ENCODE assay signal across 18 mouse cellular contexts in genomic region chr10:96924266-96924672, GRCm38 (mm10).
A peak's percentile ranks its signal among the peaks of the same experiment; 100 is the strongest.
DNase-seq lines count a peak whose midpoint lies in the region; ATAC-seq lines count a peak whose summit lies in the region.
"Had no signal": no experiment of that assay in that cellular context is flagged by ENCODE, and none has a peak within 500 bp of the region (broad histone marks: within the 10 kb centered on the region; RNA-seq: fewer than 3 reads in every experiment).

No protein-coding gene starts in this region.

- no peak for DNase-seq in limb, embryonic 11.5 days (ENCODE audit: low spot score)
- no peak for DNase-seq in limb, embryonic 10.5 days (ENCODE audit: low spot score)
- peak; percentile 2 for DNase-seq in midbrain, embryonic 11.5 days (ENCODE audit: low spot score, missing footprints)
- DNase-seq in neural tube, embryonic 10.5 days (ENCODE audit: extremely low spot score, low spot score) = no peak
- DNase-seq in MN1 (ENCODE audit: low spot score) = no peak
- DNase-seq: adrenal gland, postnatal 25 days; cerebellum, adult 2 months; gastrocnemius, postnatal 25 days; kidney, adult 18-20 months; right cerebral cortex, postnatal 14 days had no signal

- H3K9ac ChIP-seq in limb, embryonic 11.5 days (ENCODE audit: low read length) = no peak overlapping the region
- no peak overlapping the region for H3K9ac ChIP-seq in midbrain, embryonic 11.5 days (ENCODE audit: low read length)
- H3K9ac ChIP-seq in midbrain, embryonic 13.5 days (replicated peaks) = no peak overlapping the region
- no peak overlapping the region for H3K9ac ChIP-seq in intestine, embryonic 15.5 days
- H3K9ac ChIP-seq in stomach, embryonic 15.5 days = no peak overlapping the region
- H3K9ac ChIP-seq: forebrain, embryonic 12.5 days; hindbrain, embryonic 13.5 days; lung, embryonic 15.5 days had no signal

- 52% methylated on average over 2 of the region's 2 CpGs for WGBS in limb, embryonic 11.5 days
- WGBS in limb, embryonic 10.5 days = 71% methylated on average over 2 of the region's 2 CpGs
- 68% methylated on average over 2 of the region's 2 CpGs for WGBS in midbrain, embryonic 11.5 days
- WGBS in midbrain, embryonic 13.5 days = 80% methylated on average over 2 of the region's 2 CpGs
- WGBS in intestine, embryonic 15.5 days = 45% methylated on average over 2 of the region's 2 CpGs
- WGBS in stomach, embryonic 15.5 days = 51% methylated on average over 2 of the region's 2 CpGs

- no peak overlapping the region for H3K27ac ChIP-seq in limb, embryonic 11.5 days (replicated peaks; ENCODE audit: low read depth, low read length)
- H3K27ac ChIP-seq in limb, embryonic 10.5 days = no peak overlapping the region
- H3K27ac ChIP-seq in midbrain, embryonic 11.5 days (ENCODE audit: low read depth, low read length) = no peak overlapping the region
- no peak overlapping the region for H3K27ac ChIP-seq in midbrain, embryonic 13.5 days
- H3K27ac ChIP-seq in intestine, embryonic 15.5 days = 0 out of 2 replicates have a peak overlapping the region, but pooled peaks have one; percentile 52
- peak overlapping the region; percentile 61 for H3K27ac ChIP-seq in stomach, embryonic 15.5 days
- H3K27ac ChIP-seq: forebrain, embryonic 12.5 days; hindbrain, embryonic 13.5 days; lung, embryonic 15.5 days; midbrain, embryonic 10.5 days had no signal

- H3K4me3 ChIP-seq in limb, embryonic 11.5 days (ENCODE audit: low read depth, low read length) = no peak overlapping the region
- H3K4me3 ChIP-seq in limb, embryonic 10.5 days = no peak overlapping the region
- H3K4me3 ChIP-seq in midbrain, embryonic 11.5 days (ENCODE audit: low read depth, low read length) = no peak overlapping the region
- no peak overlapping the region for H3K4me3 ChIP-seq in midbrain, embryonic 13.5 days (replicated peaks)
- H3K4me3 ChIP-seq in intestine, embryonic 15.5 days (replicated peaks) = no peak overlapping the region
- H3K4me3 ChIP-seq in stomach, embryonic 15.5 days (replicated peaks) = no peak overlapping the region
- H3K4me3 ChIP-seq: forebrain, embryonic 12.5 days; hindbrain, embryonic 13.5 days; lung, embryonic 15.5 days; midbrain, embryonic 10.5 days had no signal

- no peaks in the 10 kb centered on the region for H3K27me3 ChIP-seq in limb, embryonic 11.5 days (ENCODE audit: control insufficient read depth, insufficient read depth, low read length)
- H3K27me3 ChIP-seq in limb, embryonic 10.5 days (ENCODE audit: low read depth, poor library complexity, severe bottlenecking) = no peaks in the 10 kb centered on the region
- H3K27me3 ChIP-seq in midbrain, embryonic 11.5 days (ENCODE audit: control insufficient read depth, insufficient read depth, low read length) = no peaks in the 10 kb centered on the region
- no peaks in the 10 kb centered on the region for H3K27me3 ChIP-seq in midbrain, embryonic 13.5 days
- H3K27me3 ChIP-seq in intestine, embryonic 15.5 days (replicated peaks) = no peaks in the 10 kb centered on the region
- no peaks in the 10 kb centered on the region for H3K27me3 ChIP-seq in stomach, embryonic 15.5 days (replicated peaks)
- H3K27me3 ChIP-seq: forebrain, embryonic 12.5 days; hindbrain, embryonic 13.5 days; lung, embryonic 15.5 days had no signal

- H3K4me1 ChIP-seq in limb, embryonic 11.5 days (ENCODE audit: control insufficient read depth, insufficient read depth, low read length) = no peaks in the 10 kb centered on the region
- H3K4me1 ChIP-seq in limb, embryonic 10.5 days = peaks cover 6% of the 10 kb centered on the region; the same call in 1 of the 2 replicates
- no peaks in the 10 kb centered on the region for H3K4me1 ChIP-seq in midbrain, embryonic 11.5 days (ENCODE audit: control insufficient read depth, insufficient read depth, low read length)
- H3K4me1 ChIP-seq in midbrain, embryonic 13.5 days (replicated peaks) = no peaks in the 10 kb centered on the region
- peaks cover 6% of the 10 kb centered on the region; the same call in 1 of the 2 replicates for H3K4me1 ChIP-seq in intestine, embryonic 15.5 days (replicated peaks)
- no peaks in the 10 kb centered on the region for H3K4me1 ChIP-seq in stomach, embryonic 15.5 days
- H3K4me1 ChIP-seq: forebrain, embryonic 12.5 days; hindbrain, embryonic 13.5 days; midbrain, embryonic 10.5 days had no signal

- ATAC-seq in limb, embryonic 11.5 days (ENCODE audit: insufficient number of reproducible peaks, low FRiP score, low TSS enrichment, low read depth) = peak; percentile 17; the same call in 1 of the 2 replicates
- ATAC-seq in midbrain, embryonic 11.5 days (ENCODE audit: low FRiP score) = no peak
- no peak for ATAC-seq in midbrain, embryonic 13.5 days
- ATAC-seq in intestine, embryonic 15.5 days = peak; percentile 77
- peak; percentile 65; the same call in 1 of the 2 replicates for ATAC-seq in stomach, embryonic 15.5 days (ENCODE audit: insufficient read depth, low FRiP score, low read depth)
- ATAC-seq: activated CD4-positive, CD25-positive, alpha-beta regulatory T cell, adult 4 months had no signal

- H3K36me3 ChIP-seq in limb, embryonic 11.5 days (ENCODE audit: control insufficient read depth, insufficient read depth, low read length) = no peaks in the 10 kb centered on the region
- no peaks in the 10 kb centered on the region for H3K36me3 ChIP-seq in limb, embryonic 10.5 days
- no peaks in the 10 kb centered on the region for H3K36me3 ChIP-seq in midbrain, embryonic 11.5 days (ENCODE audit: control insufficient read depth, insufficient read depth, low read length)
- H3K36me3 ChIP-seq in midbrain, embryonic 13.5 days = no peaks in the 10 kb centered on the region
- no peaks in the 10 kb centered on the region for H3K36me3 ChIP-seq in intestine, embryonic 15.5 days
- H3K36me3 ChIP-seq in stomach, embryonic 15.5 days = no peaks in the 10 kb centered on the region
- H3K36me3 ChIP-seq: forebrain, embryonic 12.5 days; hindbrain, embryonic 13.5 days; lung, embryonic 15.5 days; midbrain, embryonic 10.5 days had no signal

- no peaks in the 10 kb centered on the region for H3K9me3 ChIP-seq in limb, embryonic 11.5 days (ENCODE audit: control insufficient read depth, low read length)
- no peaks in the 10 kb centered on the region for H3K9me3 ChIP-seq in limb, embryonic 10.5 days (replicated peaks)
- H3K9me3 ChIP-seq in midbrain, embryonic 11.5 days (ENCODE audit: control insufficient read depth, low read length) = no peaks in the 10 kb centered on the region
- H3K9me3 ChIP-seq in midbrain, embryonic 13.5 days = peaks cover 5% of the 10 kb centered on the region; the same call in 1 of the 2 replicates
- no peaks in the 10 kb centered on the region for H3K9me3 ChIP-seq in intestine, embryonic 15.5 days
- H3K9me3 ChIP-seq in stomach, embryonic 15.5 days = no peaks in the 10 kb centered on the region
- H3K9me3 ChIP-seq: lung, embryonic 15.5 days had no signal

- H3K4me2 ChIP-seq in limb, embryonic 11.5 days (ENCODE audit: low read depth, severe bottlenecking) = no peak overlapping the region
- no peak overlapping the region for H3K4me2 ChIP-seq in midbrain, embryonic 11.5 days
- no peak overlapping the region for H3K4me2 ChIP-seq in midbrain, embryonic 13.5 days (replicated peaks)
- peak overlapping the region; percentile 30; the same call in 1 of the 2 replicates for H3K4me2 ChIP-seq in intestine, embryonic 15.5 days (replicated peaks)
- no peak overlapping the region for H3K4me2 ChIP-seq in stomach, embryonic 15.5 days
- H3K4me2 ChIP-seq: forebrain, embryonic 12.5 days; hindbrain, embryonic 13.5 days; lung, embryonic 15.5 days had no signal

Comparison
In these comparisons a context has a peak if more than half of its experiments do, and no peak if none do; other contexts are left out.
1. ATAC-seq: peak in limb, embryonic 11.5 days (single experiment), intestine, embryonic 15.5 days (single experiment) and stomach, embryonic 15.5 days (single experiment); none in midbrain, embryonic 11.5 days (single experiment) and midbrain, embryonic 13.5 days (single experiment).
2. H3K27ac ChIP-seq: peak in intestine, embryonic 15.5 days (single experiment) and stomach, embryonic 15.5 days (single experiment); none in limb, embryonic 11.5 days (single experiment), limb, embryonic 10.5 days (single experiment), midbrain, embryonic 11.5 days (single experiment) and midbrain, embryonic 13.5 days (single experiment).